Mouse (Mus musculus): ENCODE measurements at regions not wholly inside any gene's neighbourhood (a gene's known extent, or its start where the extent isn't known, plus 50 kb on each side); places are given as distances from the start of the nearest gene placed in this dataset.

DNA sequence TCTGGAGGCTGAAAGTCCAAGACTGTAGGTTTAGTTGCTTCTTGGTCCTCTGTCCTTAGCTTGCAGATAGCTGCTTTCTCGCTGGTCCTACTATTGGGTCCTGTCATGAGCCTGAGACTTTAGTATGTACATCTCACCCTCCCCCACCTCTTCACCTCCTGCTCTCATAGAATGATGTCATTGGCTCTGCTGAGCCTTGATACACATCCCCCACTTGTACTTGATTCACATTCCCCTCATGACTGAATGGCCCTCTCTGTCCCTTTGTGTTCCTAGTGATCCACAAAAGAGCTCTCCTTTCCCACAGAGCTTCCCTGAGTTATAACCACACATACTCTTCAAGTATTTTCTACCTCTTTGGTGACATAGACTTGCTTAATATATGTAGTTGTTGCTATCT is 201.5 kb upstream of the Rad23b start:
- Histone ChIP-seq H3K36me3 (ENCODE audit: control insufficient read depth, insufficient read depth) (no peaks in the 10 kb centered on the region), H3K4me1 (ENCODE audit: control insufficient read depth, insufficient read depth, low read length) (no peaks in the 10 kb centered on the region), H3K9ac (ENCODE audit: low read length) (no peak overlapping the region), H3K27ac (ENCODE audit: low read length) (no peak overlapping the region), H3K4me2 (ENCODE audit: low read depth, low read length) (no peak overlapping the region), H3K9me3 (replicated peaks; ENCODE audit: control insufficient read depth, low read length) (no peaks in the 10 kb centered on the region), H3K27me3 (ENCODE audit: control insufficient read depth, insufficient read depth, low read length) (no peaks in the 10 kb centered on the region), H3K4me3 (ENCODE audit: low read length) (no peak overlapping the region)
- no peak for ATAC-seq (replicated peaks; ENCODE audit: extremely low read depth, insufficient read depth, low FRiP score)
- WGBS = 64% methylated on average over 1 of the region's 1 CpGs

DNA sequence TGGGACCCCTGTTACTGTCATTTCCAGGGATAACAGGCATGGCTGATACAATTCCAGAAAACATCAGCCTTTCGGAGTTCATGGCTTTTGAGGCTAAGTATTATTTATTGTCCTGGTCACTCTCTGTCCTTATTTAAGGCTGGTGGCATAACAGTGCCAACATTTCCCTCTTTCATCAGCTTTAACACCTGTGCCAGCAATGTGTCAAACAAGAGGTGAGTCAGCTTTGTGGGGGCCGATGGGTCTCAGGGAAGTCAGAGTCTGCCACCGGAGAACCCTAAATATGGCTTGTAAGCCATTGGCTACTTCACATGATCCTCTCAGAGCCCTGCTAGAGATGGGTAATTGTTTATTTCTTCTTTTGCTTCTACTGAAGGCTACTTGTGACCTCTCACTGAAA is 195.3 kb upstream of the Rad23b start:
- 61% methylated on average over 3 of the region's 3 CpGs for WGBS
- Histone ChIP-seq H3K27me3 (ENCODE audit: control insufficient read depth, insufficient read depth, low read length) (no peaks in the 10 kb centered on the region), H3K4me1 (ENCODE audit: control insufficient read depth, insufficient read depth, low read length) (no peaks in the 10 kb centered on the region)

DNA sequence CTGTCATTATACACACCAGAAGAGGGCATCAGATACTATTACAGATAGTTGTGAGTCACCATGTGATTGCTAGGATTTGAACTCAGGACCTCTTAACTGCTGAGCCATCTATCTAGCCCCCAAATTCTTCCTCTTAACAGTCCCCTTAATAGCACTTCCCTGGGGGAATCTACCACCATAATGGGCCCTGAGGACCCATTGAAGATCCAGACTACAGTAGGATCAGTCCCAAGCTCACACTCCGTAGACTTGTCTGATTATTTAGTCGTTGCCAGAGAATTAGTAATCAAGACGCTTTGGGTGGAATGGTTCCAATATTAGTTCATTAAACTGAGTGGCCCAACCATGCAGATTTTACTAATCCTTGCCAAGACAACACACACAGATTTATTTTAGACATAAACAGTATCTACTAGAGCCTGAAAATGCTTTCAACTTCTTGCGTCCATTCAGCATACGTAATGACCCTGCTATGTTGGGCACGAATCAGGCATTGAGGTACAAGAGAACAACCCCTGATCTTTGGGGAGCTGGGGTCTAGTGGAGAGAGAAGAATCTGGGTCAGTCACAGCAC is 191.6 kb upstream of the Rad23b start:
- Histone ChIP-seq H3K27ac (ENCODE audit: low read length) (no peak overlapping the region), H3K4me3 (ENCODE audit: low read length) (no peak overlapping the region), H3K4me1 (ENCODE audit: control insufficient read depth, insufficient read depth, low read length) (no peaks in the 10 kb centered on the region), H3K9me3 (replicated peaks; ENCODE audit: control insufficient read depth, low read length) (no peaks in the 10 kb centered on the region), H3K36me3 (ENCODE audit: control insufficient read depth, insufficient read depth) (no peaks in the 10 kb centered on the region), H3K27me3 (ENCODE audit: control insufficient read depth, insufficient read depth, low read length) (no peaks in the 10 kb centered on the region), H3K9ac (ENCODE audit: low read length) (no peak overlapping the region), H3K4me2 (ENCODE audit: low read depth, low read length) (no peak overlapping the region)
- WGBS = 82% methylated on average over 6 of the region's 6 CpGs
- ATAC-seq (replicated peaks; ENCODE audit: extremely low read depth, insufficient read depth, low FRiP score) = no peak

More for the DNA sequence above, 195.3 kb upstream of the Rad23b start:
- Histone ChIP-seq H3K9ac (ENCODE audit: low read length) (no peak overlapping the region), H3K9me3 (replicated peaks; ENCODE audit: control insufficient read depth, low read length) (no peaks in the 10 kb centered on the region), H3K27ac (ENCODE audit: low read length) (no peak overlapping the region), H3K4me3 (ENCODE audit: low read length) (no peak overlapping the region), H3K36me3 (ENCODE audit: control insufficient read depth, insufficient read depth) (no peaks in the 10 kb centered on the region), H3K4me2 (ENCODE audit: low read depth, low read length) (no peak overlapping the region)
- no peak for ATAC-seq (replicated peaks; ENCODE audit: extremely low read depth, insufficient read depth, low FRiP score)

DNA sequence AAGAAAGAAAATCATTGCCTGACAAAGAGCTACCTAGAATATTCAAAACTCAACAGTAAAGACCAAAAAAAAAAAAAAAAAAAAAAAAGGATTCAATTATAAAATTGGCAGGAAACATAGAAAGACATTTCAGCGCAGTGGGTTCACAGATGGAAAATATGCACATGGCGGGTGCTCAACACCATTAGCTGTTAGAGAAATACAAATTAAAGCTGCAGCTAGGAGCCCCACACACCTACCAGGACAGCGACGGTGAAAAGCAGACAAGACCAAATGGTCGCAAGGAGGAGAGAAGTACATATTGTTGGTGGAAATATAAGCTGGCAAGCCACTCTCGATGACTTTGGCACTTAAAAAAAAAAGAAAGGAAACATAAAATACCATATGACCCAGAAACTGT is 183.6 kb upstream of the Rad23b start:
- Histone ChIP-seq H3K4me2 (ENCODE audit: low read depth, low read length) (no peak overlapping the region), H3K9me3 (replicated peaks; ENCODE audit: control insufficient read depth, low read length) (no peaks in the 10 kb centered on the region), H3K9ac (ENCODE audit: low read length) (no peak overlapping the region), H3K4me3 (ENCODE audit: low read length) (no peak overlapping the region), H3K27me3 (ENCODE audit: control insufficient read depth, insufficient read depth, low read length) (no peaks in the 10 kb centered on the region), H3K27ac (ENCODE audit: low read length) (no peak overlapping the region), H3K36me3 (ENCODE audit: control insufficient read depth, insufficient read depth) (no peaks in the 10 kb centered on the region), H3K4me1 (ENCODE audit: control insufficient read depth, insufficient read depth, low read length) (peaks cover 10% of the 10 kb centered on the region)
- no peak for ATAC-seq (replicated peaks; ENCODE audit: extremely low read depth, insufficient read depth, low FRiP score)
- WGBS = 83% methylated on average over 6 of the region's 6 CpGs

DNA sequence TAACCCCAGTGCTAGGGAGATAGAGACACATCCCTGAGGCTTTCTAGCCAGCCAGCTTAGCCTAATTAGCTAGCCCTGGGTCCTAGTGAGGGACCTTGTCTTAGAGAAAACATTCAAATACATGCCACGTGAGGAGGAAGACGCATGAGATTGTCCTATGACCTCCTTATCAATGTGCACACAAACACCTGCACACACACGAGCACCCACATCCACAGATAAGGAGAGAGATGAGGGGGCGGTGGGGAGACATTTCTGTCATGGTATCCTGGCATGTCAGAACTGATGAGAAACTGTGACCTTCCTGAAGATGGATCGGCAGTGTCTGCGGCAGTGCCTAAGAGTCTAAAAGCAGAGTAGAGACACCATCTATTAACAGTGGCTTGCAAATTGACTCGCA is 180.8 kb upstream of the Rad23b start:
- ATAC-seq (replicated peaks; ENCODE audit: extremely low read depth, insufficient read depth, low FRiP score) = no peak
- no peak overlapping the region for H3K27ac ChIP-seq (ENCODE audit: low read length)
- 56% methylated on average over 7 of the region's 7 CpGs for WGBS

DNA sequence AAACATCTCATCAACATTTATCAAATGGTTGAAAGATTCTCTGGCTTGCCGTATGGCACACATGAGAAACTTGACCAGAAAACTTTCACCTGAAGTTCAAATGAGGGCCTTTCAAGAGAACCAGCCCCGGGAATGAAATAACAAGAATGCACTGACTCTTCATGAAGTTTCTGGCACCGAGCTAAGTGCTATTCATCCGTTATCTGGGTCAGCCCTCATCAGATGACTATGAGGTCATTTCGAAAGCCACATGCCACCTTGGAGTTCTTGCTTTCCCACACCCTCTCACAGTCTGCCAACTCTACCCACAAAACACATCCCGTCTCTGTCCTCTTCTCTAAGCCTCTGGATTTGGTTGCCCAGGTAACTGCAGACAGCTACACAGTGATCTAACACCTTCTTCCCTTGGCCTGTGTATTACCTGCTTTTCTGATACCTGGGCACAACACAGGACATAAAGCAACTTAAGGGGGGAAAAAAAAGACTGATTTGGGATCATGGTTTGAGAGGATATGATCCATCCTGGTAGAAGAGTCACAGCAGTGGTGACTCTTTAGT is 177.4 kb upstream of the Rad23b start:
- Histone ChIP-seq H3K4me2 (ENCODE audit: low read depth, low read length) (no peak overlapping the region), H3K4me3 (ENCODE audit: low read length) (no peak overlapping the region), H3K27me3 (ENCODE audit: control insufficient read depth, insufficient read depth, low read length) (no peaks in the 10 kb centered on the region), H3K9ac (ENCODE audit: low read length) (no peak overlapping the region), H3K4me1 (ENCODE audit: control insufficient read depth, insufficient read depth, low read length) (peaks cover 21% of the 10 kb centered on the region), H3K36me3 (ENCODE audit: control insufficient read depth, insufficient read depth) (no peaks in the 10 kb centered on the region), H3K27ac (ENCODE audit: low read length) (no peak overlapping the region), H3K9me3 (replicated peaks; ENCODE audit: control insufficient read depth, low read length) (no peaks in the 10 kb centered on the region)
- 34% methylated on average over 6 of the region's 6 CpGs for WGBS
- ATAC-seq (replicated peaks; ENCODE audit: extremely low read depth, insufficient read depth, low FRiP score) = no peak

More for the DNA sequence above, 180.8 kb upstream of the Rad23b start:
- H3K9ac ChIP-seq (ENCODE audit: low read length) = no peak overlapping the region
- H3K4me2 ChIP-seq (ENCODE audit: low read depth, low read length) = no peak overlapping the region
- no peaks in the 10 kb centered on the region for H3K9me3 ChIP-seq (replicated peaks; ENCODE audit: control insufficient read depth, low read length)
- H3K27me3 ChIP-seq (ENCODE audit: control insufficient read depth, insufficient read depth, low read length) = no peaks in the 10 kb centered on the region
- H3K4me1 ChIP-seq (ENCODE audit: control insufficient read depth, insufficient read depth, low read length) = peaks cover 21% of the 10 kb centered on the region
- no peaks in the 10 kb centered on the region for H3K36me3 ChIP-seq (ENCODE audit: control insufficient read depth, insufficient read depth)
- H3K4me3 ChIP-seq (ENCODE audit: low read length) = no peak overlapping the region

DNA sequence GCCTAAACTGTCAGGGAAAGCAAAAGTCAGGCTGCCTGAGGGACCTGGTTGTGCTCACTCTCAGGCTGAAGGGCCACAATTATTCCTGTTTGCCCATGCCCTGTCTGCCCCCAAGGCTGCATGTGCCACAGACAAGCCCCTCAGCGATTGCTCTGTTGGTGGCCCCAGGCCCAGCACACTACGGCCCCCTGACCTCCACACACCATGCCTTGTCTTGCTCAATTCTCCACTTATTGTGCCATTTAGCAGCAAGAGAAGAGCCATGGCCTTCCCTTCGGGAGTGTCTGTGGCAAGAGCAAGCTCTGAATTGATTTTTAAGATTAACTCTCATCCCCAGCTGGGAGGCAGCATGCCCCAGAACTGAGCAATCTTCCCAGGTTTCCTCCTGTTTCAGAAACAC is 173.8 kb upstream of the Rad23b start:
- WGBS = 73% methylated on average over 3 of the region's 3 CpGs

DNA sequence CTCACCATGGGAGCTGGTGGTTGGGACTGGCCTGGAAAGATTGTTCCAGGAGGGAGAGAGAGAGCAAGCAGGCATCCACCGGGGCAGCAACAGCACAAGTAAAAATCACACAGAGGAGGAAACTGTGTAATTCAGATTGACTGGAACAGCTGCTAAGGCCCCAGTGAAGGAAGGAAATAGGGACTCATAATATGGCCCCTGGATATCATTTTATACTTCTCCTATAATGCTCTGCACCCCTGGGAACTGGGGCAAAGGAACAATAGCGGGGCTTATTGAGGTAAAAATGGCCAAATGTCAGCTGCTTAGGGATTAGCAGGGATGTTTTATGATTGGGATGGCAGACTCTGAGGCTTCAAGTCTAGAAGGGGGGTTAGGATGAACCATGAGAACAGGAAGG is 170.4 kb upstream of the Rad23b start:
- no peak overlapping the region for H3K9ac ChIP-seq (ENCODE audit: low read length)
- H3K27ac ChIP-seq (ENCODE audit: low read length) = no peak overlapping the region
- no peaks in the 10 kb centered on the region for H3K36me3 ChIP-seq (ENCODE audit: control insufficient read depth, insufficient read depth)
- 83% methylated on average over 2 of the region's 2 CpGs for WGBS
- no peaks in the 10 kb centered on the region for H3K9me3 ChIP-seq (replicated peaks; ENCODE audit: control insufficient read depth, low read length)
- H3K4me1 ChIP-seq (ENCODE audit: control insufficient read depth, insufficient read depth, low read length) = no peaks in the 10 kb centered on the region
- no peak overlapping the region for H3K4me2 ChIP-seq (ENCODE audit: low read depth, low read length)
- H3K4me3 ChIP-seq (ENCODE audit: low read length) = no peak overlapping the region
- no peaks in the 10 kb centered on the region for H3K27me3 ChIP-seq (ENCODE audit: control insufficient read depth, insufficient read depth, low read length)
- ATAC-seq (replicated peaks; ENCODE audit: extremely low read depth, insufficient read depth, low FRiP score) = no peak

More for the DNA sequence above, 173.8 kb upstream of the Rad23b start:
- H3K4me2 ChIP-seq (ENCODE audit: low read depth, low read length) = no peak overlapping the region
- no peak overlapping the region for H3K9ac ChIP-seq (ENCODE audit: low read length)
- ATAC-seq (replicated peaks; ENCODE audit: extremely low read depth, insufficient read depth, low FRiP score) = no peak
- H3K4me1 ChIP-seq (ENCODE audit: control insufficient read depth, insufficient read depth, low read length) = peaks cover 14% of the 10 kb centered on the region
- H3K27ac ChIP-seq (ENCODE audit: low read length) = no peak overlapping the region
- H3K4me3 ChIP-seq (ENCODE audit: low read length) = no peak overlapping the region
- no peaks in the 10 kb centered on the region for H3K36me3 ChIP-seq (ENCODE audit: control insufficient read depth, insufficient read depth)
- no peaks in the 10 kb centered on the region for H3K9me3 ChIP-seq (replicated peaks; ENCODE audit: control insufficient read depth, low read length)
- no peaks in the 10 kb centered on the region for H3K27me3 ChIP-seq (ENCODE audit: control insufficient read depth, insufficient read depth, low read length)

DNA sequence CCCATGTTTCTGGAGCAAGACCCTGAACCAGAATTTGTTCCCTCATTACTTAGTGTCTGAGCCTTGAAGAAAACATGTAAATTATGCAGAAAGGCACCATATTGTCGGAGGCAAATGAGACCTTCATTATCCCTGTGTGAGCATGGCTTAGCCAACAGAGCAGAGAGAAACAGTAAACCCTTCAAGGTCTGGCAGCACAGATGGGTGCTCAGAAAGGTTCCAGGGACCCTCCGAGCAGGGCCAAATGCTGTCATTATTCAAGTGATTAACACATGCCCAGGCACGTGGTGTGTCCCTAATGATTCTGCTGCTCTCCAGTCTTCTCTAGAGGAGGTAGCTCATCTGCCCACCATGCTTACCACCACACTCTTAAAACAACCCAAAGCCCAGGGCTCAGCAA is 166.3 kb upstream of the Rad23b start:
- Histone ChIP-seq H3K27me3 (ENCODE audit: control insufficient read depth, insufficient read depth, low read length) (no peaks in the 10 kb centered on the region), H3K4me3 (ENCODE audit: low read length) (no peak overlapping the region), H3K27ac (ENCODE audit: low read length) (no peak overlapping the region), H3K4me2 (ENCODE audit: low read depth, low read length) (no peak overlapping the region), H3K4me1 (ENCODE audit: control insufficient read depth, insufficient read depth, low read length) (no peaks in the 10 kb centered on the region), H3K9ac (ENCODE audit: low read length) (no peak overlapping the region), H3K36me3 (ENCODE audit: control insufficient read depth, insufficient read depth) (no peaks in the 10 kb centered on the region), H3K9me3 (replicated peaks; ENCODE audit: control insufficient read depth, low read length) (no peaks in the 10 kb centered on the region)
- 58% methylated on average over 3 of the region's 3 CpGs for WGBS
- no peak for ATAC-seq (replicated peaks; ENCODE audit: extremely low read depth, insufficient read depth, low FRiP score)

Measured in heart, embryonic 16.5 days (tissue).